11 mouse cellular contexts compared by ENCODE assay signal in the genomic region with DNA sequence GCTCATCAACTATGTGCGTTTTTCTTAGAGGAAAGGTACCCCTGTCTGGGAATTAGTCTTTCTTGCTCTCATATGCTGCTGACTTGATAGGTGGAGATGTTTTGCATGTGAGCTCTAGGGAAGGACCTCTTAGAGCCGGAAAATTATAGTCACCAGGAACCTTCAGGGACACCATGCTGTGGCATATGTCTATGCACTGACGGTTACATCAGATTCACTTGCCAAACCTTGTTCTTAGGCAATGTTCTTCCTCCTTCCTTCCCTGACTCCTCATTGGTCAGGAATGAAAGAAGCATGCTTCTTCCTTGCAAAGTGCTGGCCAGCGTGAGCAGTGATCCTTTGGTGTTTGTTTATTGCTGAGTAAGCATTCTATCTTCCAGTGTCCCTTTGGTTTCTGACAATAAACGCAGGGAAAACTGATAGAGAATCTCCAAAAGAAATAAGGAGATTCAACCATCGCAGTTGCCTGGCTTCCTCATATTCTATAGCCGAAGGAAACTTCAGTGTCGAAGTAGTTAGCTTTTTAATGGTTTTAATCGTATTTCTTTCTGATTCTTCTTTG. TPM values are rescaled to one million over a fixed set of nuclear protein-coding genes. Genes with fewer than 3 reads are reported as not detected.
DNase-seq lines count a peak whose midpoint lies in the region; ATAC-seq and TF ChIP-seq lines count a peak whose summit lies in the region.
"Had no signal": no experiment of that assay in that cellular context is flagged by ENCODE, and none has a peak within 500 bp of the region (broad histone marks: within the 10 kb centered on the region; RNA-seq: fewer than 3 reads in every experiment).

No protein-coding gene starts in this region.

- ATAC-seq in hindbrain, embryonic 16.5 days, result no peak
- no peak for ATAC-seq in hindbrain, embryonic 13.5 days (ENCODE audit: low FRiP score)
- no peak for ATAC-seq in midbrain, embryonic 16.5 days
- ATAC-seq in stomach, postnatal 0 days (ENCODE audit: low FRiP score, low TSS enrichment), result no peak

- peaks cover 27% of the 10 kb centered on the region for H3K4me1 ChIP-seq in hindbrain, embryonic 16.5 days (ENCODE audit: control insufficient read depth, insufficient read depth, low read depth, low read length)
- peaks cover 30% of the 10 kb centered on the region for H3K4me1 ChIP-seq in hindbrain, embryonic 13.5 days (replicated peaks)
- H3K4me1 ChIP-seq in midbrain, embryonic 16.5 days (ENCODE audit: control insufficient read depth, insufficient read depth, low read length), result peaks cover 17% of the 10 kb centered on the region; the same call in 1 of the 2 replicates
- peaks cover 49% of the 10 kb centered on the region for H3K4me1 ChIP-seq in midbrain, embryonic 10.5 days
- H3K4me1 ChIP-seq in stomach, postnatal 0 days (replicated peaks; ENCODE audit: control insufficient read depth, insufficient read depth), result peaks cover 12% of the 10 kb centered on the region

- peak; percentile 18 for DNase-seq in cerebellum, adult 9-11 months
- DNase-seq in cerebellum, postnatal 36 days, result no peak
- DNase-seq in midbrain, embryonic 10.5 days (ENCODE audit: low spot score), result no peak
- DNase-seq in stomach, postnatal 0 days (ENCODE audit: low spot score), result no peak
- DNase-seq in Muller cell, postnatal 12 days (ENCODE audit: inconsistent ontology term), result no peak
- DNase-seq: kidney, adult 18-20 months; lung, postnatal 14 days; thymus, postnatal 14 days had no signal

- H3K27me3 ChIP-seq in hindbrain, embryonic 16.5 days (replicated peaks; ENCODE audit: control insufficient read depth, insufficient read depth, low read length), result no peaks in the 10 kb centered on the region
- peaks cover 8% of the 10 kb centered on the region for H3K27me3 ChIP-seq in hindbrain, embryonic 13.5 days
- no peaks in the 10 kb centered on the region for H3K27me3 ChIP-seq in midbrain, embryonic 16.5 days (ENCODE audit: control insufficient read depth, insufficient read depth, low read depth, low read length)
- H3K27me3 ChIP-seq in midbrain, embryonic 10.5 days (ENCODE audit: low read depth, poor library complexity, severe bottlenecking), result peaks cover 11% of the 10 kb centered on the region
- H3K27me3 ChIP-seq in stomach, postnatal 0 days (ENCODE audit: control insufficient read depth, insufficient read depth, low read length), result no peaks in the 10 kb centered on the region

- WGBS in hindbrain, embryonic 16.5 days, result 82% methylated on average over 9 of the region's 9 CpGs
- WGBS in hindbrain, embryonic 13.5 days, result 84% methylated on average over 9 of the region's 9 CpGs
- WGBS in midbrain, embryonic 16.5 days, result 77% methylated on average over 9 of the region's 9 CpGs
- 90% methylated on average over 9 of the region's 9 CpGs for WGBS in midbrain, embryonic 10.5 days
- 70% methylated on average over 9 of the region's 9 CpGs for WGBS in stomach, postnatal 0 days

- no peak overlapping the region for H3K27ac ChIP-seq in hindbrain, embryonic 16.5 days (ENCODE audit: low read depth, low read length)
- H3K27ac ChIP-seq in hindbrain, embryonic 13.5 days, result no peak overlapping the region
- no peak overlapping the region for H3K27ac ChIP-seq in midbrain, embryonic 16.5 days (ENCODE audit: low read length)
- H3K27ac ChIP-seq in midbrain, embryonic 10.5 days (replicated peaks), result no peak overlapping the region
- 0 out of 2 replicates have a peak overlapping the region, but pooled peaks have one; percentile 2 for H3K27ac ChIP-seq in stomach, postnatal 0 days (replicated peaks)

- H3K9me3 ChIP-seq in hindbrain, embryonic 16.5 days (ENCODE audit: control insufficient read depth, low read length), result no peaks in the 10 kb centered on the region
- no peaks in the 10 kb centered on the region for H3K9me3 ChIP-seq in hindbrain, embryonic 13.5 days
- H3K9me3 ChIP-seq in midbrain, embryonic 16.5 days (replicated peaks; ENCODE audit: control insufficient read depth, low read length, poor library complexity, severe bottlenecking), result no peaks in the 10 kb centered on the region
- H3K9me3 ChIP-seq in midbrain, embryonic 10.5 days (replicated peaks), result no peaks in the 10 kb centered on the region
- no peaks in the 10 kb centered on the region for H3K9me3 ChIP-seq in stomach, postnatal 0 days (ENCODE audit: control insufficient read depth, low read length)

- TF ChIP-seq EP300 in stomach, postnatal 0 days (optimal IDR thresholded peaks at IDR 0.05), result no peak

- peak overlapping the region; percentile 0 for H3K4me2 ChIP-seq in hindbrain, embryonic 16.5 days (ENCODE audit: low read length)
- no peak overlapping the region for H3K4me2 ChIP-seq in hindbrain, embryonic 13.5 days
- H3K4me2 ChIP-seq in midbrain, embryonic 16.5 days (ENCODE audit: low read length), result peak overlapping the region; percentile 87; the same call in 1 of the 2 replicates
- no peak overlapping the region for H3K4me2 ChIP-seq in stomach, postnatal 0 days (replicated peaks; ENCODE audit: low read depth)

- no peak overlapping the region for H3K4me3 ChIP-seq in hindbrain, embryonic 16.5 days (ENCODE audit: low read length)
- no peak overlapping the region for H3K4me3 ChIP-seq in hindbrain, embryonic 13.5 days
- H3K4me3 ChIP-seq in midbrain, embryonic 16.5 days (ENCODE audit: low read depth, low read length), result no peak overlapping the region
- no peak overlapping the region for H3K4me3 ChIP-seq in midbrain, embryonic 10.5 days
- H3K4me3 ChIP-seq in stomach, postnatal 0 days (ENCODE audit: low read depth, low read length), result no peak overlapping the region

- H3K36me3 ChIP-seq in hindbrain, embryonic 16.5 days (ENCODE audit: control insufficient read depth, insufficient read depth, low read length), result no peaks in the 10 kb centered on the region
- no peaks in the 10 kb centered on the region for H3K36me3 ChIP-seq in hindbrain, embryonic 13.5 days
- H3K36me3 ChIP-seq in midbrain, embryonic 16.5 days (ENCODE audit: control insufficient read depth, insufficient read depth, low read length), result no peaks in the 10 kb centered on the region
- no peaks in the 10 kb centered on the region for H3K36me3 ChIP-seq in midbrain, embryonic 10.5 days
- H3K36me3 ChIP-seq in stomach, postnatal 0 days (ENCODE audit: control insufficient read depth, insufficient read depth, low read length), result no peaks in the 10 kb centered on the region

- no peak for TF ChIP-seq CTCF in stomach, postnatal 0 days (IDR thresholded peaks at IDR 0.05; ENCODE audit: low read depth)

- no peak overlapping the region for H3K9ac ChIP-seq in hindbrain, embryonic 16.5 days (ENCODE audit: low read depth, low read length)
- no peak overlapping the region for H3K9ac ChIP-seq in hindbrain, embryonic 13.5 days
- no peak overlapping the region for H3K9ac ChIP-seq in midbrain, embryonic 16.5 days (ENCODE audit: low read depth, low read length)
- H3K9ac ChIP-seq in stomach, postnatal 0 days (ENCODE audit: low read length), result no peak overlapping the region

RNA-seq across cellular contexts. Expression of gene Eepd1, which starts 5.0 kb away (rescaled TPM):
- polyA plus RNA-seq in hindbrain, embryonic 16.5 days (2015; fragmentation: Nextera tagmentation; extraction: Ambion mirVana), result 15.3 and 15.6 TPM in 2 replicates
- 7.0 and 8.0 TPM in 2 replicates for polyA plus RNA-seq in hindbrain, embryonic 13.5 days (2015; fragmentation: Nextera tagmentation; extraction: Ambion mirVana)
- 11.3 and 12.7 TPM in 2 replicates for polyA plus RNA-seq in midbrain, embryonic 16.5 days (2015; fragmentation: Nextera tagmentation; extraction: Ambion mirVana)
- polyA plus RNA-seq in midbrain, embryonic 10.5 days (2016; fragmentation: Nextera tagmentation; extraction: Ambion mirVana), result 8.5 and 11.4 TPM in 2 replicates
- polyA plus RNA-seq in stomach, postnatal 0 days (2015; fragmentation: Nextera tagmentation; extraction: Ambion mirVana), result 16.8 and 17.8 TPM in 2 replicates

Comparison
In these comparisons a context has a peak if more than half of its experiments do, and no peak if none do; other contexts are left out.
1. H3K4me2 ChIP-seq: peak in hindbrain, embryonic 16.5 days (single experiment) and midbrain, embryonic 16.5 days (single experiment); none in hindbrain, embryonic 13.5 days (single experiment) and stomach, postnatal 0 days (single experiment).